Mouse (Mus musculus): Measurements from ENCODE around the gene Atp1a1.

The Atp1a1 gene

DNA sequence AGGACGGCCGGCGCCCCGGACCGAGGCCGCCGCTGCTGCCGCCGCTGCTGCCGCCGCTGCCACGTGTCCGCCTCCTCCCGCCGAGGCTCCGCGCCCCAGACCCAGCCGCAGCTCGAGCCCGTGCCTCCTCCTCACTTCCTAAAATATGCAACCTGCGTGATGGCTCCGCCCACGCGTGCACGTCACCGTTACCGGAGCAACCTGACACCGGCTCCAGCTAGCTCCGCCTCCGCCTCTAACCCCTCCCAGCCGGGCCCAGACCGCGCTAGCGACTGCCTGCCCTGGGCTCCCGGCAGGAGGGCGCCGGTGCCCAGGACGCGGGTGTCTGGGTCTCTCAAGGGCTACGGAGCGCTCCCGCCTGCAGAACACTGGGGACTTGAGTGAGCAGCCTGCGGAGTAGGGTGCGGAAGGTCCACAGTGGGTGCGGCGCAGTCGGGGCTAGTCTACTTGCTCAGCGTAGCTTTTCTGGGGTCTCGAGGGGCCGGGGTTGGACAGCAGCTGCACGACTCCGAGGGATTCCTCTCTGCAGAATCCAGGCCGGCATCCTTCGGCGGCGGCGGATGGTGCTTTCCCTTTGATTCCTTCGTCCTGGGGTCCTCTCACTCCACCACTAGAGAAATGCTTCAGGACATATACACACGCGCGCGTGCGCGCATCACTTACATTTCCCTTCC, at the start of gene Atp1a1:
Gene Atp1a1, minus strand, starts transcription at position 135 of the 674 bp plus-strand sequence.
- DNase-seq: peak; percentile 99

DNA sequence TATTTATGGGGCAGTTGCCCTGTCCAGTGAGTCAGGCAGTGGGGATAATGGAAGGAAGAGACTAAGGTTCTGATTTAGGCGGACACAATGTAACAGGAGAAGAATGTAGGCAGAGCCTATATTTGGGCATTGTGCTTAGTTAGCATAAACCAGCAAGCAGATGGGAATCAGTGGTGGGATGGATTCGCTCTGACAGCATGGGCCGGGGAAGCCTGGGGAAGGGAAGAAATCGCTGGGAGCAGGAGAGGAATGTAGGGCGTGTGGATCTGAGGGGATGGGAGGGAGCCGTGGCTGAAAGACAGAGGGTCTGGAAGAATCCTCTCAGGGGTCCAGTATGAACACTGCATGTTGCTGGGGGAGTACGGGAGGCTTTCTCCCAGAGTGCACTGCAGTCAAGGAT, 49.0 kb upstream of the Atp1a1 start:
- peak; percentile 71 to 73 for DNase-seq

DNA sequence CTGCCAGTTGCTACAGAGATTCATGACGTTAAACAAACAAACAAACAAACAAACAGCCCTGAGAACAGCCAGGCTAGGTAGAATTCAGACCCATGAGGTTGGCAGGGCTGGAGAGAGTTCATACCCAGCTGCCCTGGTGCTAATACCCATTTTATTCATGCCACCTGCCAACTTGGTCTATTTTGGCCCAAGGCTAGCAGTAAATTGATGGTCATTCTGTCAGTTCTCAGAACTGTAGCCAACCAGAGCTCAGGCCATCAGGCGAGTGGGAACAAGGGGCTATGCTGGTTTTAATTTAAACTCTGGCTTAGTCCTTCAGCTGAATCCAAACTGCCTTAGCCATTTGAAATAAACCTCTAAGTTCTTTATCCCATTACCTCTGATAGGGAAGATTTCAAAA, 48.5 kb upstream of the Atp1a1 start:
- peak; percentile 55 to 64 for DNase-seq

DNA sequence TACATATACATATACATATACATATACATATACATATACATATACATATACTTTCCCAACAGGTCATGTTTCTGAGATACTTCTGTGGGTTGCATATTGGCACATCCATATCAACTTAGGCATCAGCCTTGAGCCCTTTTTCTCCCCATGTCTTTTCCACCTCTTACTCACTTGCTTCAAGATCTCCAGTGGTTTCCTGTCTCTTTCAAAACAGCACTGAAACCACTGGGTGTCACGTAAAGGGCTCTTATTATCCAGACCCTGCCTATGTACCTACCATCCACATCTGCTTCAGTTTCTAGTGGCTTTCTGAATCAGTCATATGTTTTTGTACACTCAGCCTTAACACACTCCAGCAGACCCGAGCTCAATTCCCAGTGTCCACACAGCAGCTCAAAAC, 45.8 kb upstream of the Atp1a1 start:
- DNase-seq: no peak

DNA sequence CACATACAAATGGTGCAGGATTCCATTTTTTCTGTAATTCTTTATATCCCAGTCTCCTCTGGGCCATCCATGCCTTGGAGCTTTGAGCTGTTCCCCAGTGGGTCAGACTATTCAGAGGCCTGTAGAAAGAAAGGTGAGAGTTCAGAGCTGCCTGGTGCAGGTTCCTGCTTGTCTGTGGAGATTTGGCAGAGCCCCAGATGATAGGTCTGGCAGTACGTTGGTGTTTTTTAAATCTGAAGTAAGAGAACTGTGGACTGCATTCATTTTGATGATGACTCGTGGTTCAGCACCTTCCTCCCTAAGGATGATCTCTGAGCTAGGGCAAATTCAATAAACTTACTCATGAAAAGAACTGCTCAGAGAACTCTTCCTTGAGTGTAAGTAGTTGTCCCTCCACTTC, 44.8 kb upstream of the Atp1a1 start:
- DNase-seq: no peak

DNA sequence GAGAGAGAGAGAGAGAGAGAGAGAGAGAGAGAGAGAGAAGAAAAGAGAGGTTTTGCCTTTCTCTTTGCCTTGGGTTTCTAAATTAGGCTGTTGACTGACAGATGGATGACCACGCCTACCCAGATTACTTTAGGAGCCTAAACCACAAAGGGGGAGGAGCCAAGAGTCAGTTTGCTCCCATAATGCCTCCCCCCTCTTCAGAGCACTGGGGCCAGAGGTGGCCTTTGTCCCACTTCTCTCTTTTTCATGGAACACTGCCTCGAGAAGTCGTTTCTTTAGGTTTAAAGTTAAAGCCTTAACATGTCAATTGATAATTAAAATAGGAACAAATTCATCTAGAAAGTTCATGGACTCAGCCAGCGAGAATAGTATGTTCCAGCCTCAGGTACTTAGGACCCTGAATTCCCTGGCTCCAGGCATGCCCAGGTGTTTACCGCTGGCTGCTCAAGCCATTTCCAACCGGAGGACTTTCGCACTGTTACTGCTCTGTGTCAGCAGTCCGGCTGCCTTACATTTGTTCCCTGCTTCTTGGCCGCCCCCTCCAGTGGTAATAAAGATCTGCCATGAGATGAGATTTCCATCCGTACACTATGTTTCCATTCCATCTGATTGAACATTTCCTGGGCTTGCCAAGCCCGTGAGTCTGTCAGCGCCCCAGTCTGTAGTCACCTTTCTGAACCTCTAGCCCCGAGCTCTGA, 43.8 kb upstream of the Atp1a1 start:
- no peak for DNase-seq

DNA sequence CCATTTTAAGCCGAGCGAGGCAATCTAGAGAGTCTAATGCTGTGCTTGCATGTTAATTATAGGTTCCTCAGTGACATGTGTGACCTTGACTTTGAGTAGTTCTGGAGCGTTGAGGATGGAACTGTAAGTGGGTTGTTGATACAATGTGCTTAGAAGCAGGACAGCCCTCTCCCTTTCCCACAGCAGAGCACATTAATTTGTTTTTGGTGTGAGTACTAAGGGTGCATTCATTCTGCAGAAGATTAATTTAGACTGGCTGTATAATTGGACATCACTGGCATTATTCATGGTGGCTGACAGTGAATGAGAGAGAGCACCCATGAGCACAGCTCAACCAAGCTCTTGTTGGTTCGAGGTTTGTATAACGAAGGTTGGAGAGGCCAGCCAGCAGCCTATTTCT, 42.3 kb upstream of the Atp1a1 start:
- no peak for DNase-seq

DNA sequence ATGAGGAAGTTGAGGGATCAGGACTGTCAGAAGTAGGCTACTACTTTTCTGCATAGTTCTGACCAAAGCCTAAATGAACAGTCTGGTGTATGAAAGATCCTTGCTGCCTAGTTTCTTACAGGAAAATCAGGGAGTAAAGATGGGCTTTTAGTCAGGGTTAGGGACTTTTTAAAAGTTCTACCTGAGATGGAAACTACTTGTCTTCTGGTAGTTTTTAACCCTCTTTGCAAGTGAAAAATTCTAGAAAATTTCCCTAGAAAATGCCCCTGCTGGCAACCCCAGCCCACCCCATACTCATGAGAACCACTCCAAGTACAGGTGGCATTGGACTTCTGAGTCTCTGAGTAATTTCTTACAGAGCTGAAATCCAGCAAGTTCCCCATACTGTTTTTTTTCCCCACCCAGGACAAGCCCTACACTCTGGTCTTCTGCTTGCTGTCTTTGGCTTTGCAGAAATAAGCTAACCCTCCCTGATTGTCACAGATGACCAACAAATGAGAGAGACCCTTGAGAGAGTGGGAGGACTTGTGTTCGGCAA, 41.2 kb upstream of the Atp1a1 start:
- no peak for DNase-seq

DNA sequence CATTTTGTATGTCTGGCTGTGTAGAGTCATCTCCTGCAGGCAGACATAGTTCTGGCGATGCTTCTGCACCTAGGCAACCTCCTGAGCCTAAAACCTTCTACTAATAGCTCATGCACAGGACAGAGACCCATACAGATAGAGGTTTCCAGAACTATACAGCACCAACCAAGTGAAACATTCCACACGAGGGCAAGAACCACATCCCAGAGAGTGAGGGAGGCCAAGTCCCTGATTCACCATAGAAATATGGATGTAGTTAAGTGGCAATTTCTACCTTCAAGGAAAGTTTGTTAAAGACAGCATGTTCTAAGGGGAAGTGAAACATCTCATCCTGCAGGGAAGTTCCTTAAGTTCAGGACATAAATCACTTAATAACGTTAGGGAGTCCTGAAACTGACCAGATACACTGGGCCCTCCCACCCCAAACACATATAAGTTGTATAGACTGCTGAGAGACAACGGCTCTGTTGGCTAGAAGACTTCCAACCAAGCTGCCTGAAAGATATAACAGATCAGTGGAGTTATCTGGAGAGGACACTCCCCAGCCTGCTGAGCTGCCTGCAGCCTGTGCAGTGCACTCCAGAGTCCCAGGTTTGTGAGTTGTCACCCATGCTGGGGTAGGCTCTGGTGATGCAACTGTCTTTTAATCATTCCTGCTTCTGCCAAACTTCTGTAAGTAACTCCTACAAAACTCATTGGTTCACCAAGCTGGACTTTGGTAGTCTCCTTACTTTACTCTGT, 39.7 kb upstream of the Atp1a1 start:
- DNase-seq: no peak

DNA sequence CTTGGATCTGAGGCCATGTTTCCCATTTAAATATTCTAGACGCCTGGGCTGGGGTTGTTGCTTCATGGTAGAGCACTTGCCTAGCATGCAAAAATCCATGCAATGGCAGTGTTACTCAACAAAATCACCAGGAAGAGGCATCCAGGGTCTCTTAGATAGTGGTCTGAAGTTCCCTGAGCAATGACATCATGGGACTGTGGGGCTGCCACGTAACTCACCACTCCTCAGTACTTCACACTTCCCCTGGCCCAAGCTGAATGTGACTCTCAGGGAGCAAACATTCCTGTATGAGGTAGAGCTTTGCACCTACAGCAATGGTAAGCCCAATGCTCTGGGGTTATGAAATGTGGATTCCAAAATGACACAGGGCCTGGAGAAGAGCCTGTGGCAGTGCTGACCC, 38.8 kb upstream of the Atp1a1 start:
- DNase-seq: no peak

DNA sequence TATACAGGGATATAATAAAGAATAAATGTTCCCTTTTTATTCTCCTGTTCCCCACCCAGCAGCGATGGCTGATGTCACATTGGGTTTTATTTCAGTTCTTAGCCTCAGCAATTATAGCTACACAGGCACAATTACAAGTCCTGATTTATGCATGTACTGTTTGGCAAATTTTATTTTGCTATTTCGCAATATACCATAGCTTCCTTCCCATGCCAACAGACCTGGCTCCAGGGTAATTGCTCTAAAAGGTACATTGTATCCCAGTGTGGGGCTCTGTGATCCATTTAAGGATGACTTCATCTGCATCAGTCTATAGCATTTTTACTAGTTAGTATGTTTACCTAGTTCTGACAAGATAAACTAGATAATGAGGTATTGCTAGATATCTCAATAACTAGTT, 33.7 kb upstream of the Atp1a1 start:
- no peak for DNase-seq

DNA sequence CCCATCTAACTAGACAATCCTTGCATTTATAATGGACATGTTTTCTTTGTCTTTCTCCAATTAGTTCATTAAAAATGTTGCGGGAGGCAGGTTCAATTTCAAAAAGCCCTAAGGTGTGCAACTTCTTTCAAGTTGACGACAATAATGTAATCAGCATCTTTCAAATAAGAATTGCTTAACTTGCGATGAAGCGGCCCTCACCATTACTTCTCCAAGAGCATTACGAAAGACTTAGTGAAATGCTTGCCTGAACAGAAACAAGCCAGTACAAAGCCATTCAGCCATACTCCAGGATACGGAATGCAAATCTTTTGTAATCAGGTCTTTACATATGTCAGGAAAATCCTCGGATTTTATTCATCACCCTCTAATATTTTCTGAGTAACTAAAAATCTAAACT, 32.0 kb upstream of the Atp1a1 start:
- no peak for DNase-seq

DNA sequence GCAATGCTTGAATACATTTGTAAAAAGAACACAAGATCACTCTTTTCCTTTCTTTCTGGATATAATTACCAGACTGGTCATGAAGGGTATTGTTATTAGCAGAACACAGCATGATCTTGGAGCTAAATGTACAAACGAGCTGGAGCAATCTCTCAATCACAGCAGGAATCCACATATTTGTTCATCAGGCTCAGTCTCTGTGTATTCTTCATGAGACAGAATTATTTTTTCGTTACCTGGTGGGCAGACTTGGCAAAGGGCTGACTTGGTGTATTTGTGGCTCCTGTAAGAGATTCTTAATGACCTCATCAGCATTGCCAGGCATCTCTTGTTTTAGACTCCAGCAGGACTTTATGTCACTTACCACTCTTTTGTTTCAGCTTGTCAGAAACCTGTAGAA, 31.6 kb upstream of the Atp1a1 start:
- DNase-seq: peak; percentile 43 to 52

DNA sequence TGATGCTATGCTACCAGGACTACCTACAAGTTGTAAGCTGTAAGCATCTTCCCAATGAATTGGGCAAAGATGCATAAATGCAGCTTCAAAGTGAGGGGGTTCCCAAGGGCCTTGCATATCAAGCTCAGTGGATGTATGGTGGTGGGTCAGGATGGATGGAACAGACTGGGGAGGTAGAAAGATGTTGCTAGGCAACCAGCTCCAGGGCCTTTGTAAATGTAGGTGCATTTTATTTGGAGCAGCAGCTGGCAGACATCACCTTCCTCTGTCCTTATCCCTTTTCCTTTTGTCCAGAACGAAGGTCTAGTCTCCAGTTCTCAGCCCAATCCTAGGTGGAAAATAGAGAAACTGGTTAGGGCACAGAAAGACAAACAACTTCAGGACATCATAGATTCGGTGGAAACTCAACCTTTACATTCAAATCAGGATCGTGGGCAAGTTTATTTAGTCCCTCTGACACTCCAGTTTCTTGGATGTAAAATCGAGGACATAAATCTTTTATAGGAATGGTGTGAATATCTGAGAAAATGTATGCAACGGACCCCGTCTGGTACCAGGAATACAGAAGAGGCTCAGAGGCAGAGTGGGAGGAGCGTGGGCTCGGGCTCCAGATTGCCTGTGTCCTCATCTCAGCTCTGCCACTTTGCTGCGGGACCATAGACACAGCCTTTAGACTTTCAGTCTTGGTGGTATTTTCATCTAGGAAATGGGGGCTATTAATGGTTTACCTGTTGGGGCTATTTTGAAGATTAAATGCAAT, 29.8 kb upstream of the Atp1a1 start:
- DNase-seq: no peak

DNA sequence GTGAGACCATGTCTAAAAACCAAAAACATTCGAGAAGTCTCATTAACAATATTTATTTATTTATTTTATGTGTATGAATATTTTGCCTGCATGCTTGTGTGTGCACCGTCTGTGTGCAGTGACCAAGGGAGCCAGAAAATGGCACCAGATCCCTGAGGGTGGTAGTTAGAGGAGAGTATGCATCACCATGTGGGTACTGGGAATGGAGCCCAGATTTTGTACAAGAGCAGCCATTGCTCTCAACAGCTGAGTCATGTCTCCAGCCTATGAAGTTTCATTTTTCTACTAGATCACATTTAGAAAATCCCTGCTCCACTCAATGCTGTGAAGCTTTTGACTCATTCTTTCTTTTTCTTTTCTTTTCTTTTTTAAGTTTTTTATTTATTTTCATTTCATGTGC, 23.8 kb upstream of the Atp1a1 start:
- no peak for DNase-seq

DNA sequence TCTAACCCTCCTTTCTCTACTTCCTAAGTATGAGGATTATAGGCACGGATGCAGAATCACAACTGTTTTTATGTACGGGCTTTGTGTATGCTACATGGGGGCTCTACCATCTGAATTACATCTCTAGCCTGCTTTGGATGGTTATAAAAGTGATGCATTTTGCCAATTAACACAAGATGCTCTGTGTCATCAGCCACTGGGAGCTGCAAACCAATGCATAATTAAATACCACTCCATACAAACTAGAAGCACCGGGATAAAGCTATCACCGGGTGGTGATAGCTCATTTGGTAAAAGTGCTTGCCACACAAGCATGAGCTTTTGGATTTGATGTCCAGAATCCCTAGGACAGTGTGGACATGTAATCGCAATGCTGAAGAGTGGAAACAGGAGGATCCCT, 19.8 kb upstream of the Atp1a1 start:
- no peak for DNase-seq

DNA sequence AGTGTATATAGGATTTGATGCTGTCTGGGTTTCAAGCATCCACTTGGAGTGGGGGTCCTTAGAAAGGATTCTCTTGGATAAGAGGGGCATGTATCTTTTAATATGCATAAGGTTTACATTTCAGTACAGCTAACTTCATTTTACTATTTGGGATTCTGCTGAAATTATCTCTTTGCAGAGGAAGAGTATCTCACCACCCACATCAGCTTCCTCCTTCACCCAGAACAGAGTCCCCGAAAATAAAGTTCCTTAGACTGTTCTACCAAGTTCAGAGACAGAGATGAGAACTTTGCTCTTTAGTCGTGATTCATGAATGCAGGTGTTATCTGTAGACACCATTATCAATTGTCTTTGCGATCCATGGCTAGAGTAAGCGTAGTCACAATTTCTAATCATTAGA, 14.5 kb upstream of the Atp1a1 start:
- no peak for DNase-seq

DNA sequence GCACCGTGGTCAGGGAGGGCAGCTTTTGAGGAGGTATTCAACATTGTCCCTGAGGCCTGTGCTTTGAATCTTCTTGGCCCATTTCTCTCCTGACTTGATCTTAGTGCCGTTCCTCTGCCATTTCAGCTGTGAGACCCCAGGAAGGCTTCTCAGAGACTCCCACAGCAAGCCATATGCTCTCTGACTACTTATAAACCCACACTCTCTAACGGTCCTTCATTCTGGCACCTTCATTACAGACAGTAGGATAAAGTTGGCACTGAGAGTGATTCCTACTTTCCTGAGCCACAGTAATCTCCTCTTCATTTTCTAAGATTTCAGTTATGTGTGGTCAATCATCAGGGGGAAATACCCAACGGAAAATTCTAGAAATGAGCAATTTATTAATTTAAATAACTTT, 14.0 kb upstream of the Atp1a1 start:
- DNase-seq: no peak

DNA sequence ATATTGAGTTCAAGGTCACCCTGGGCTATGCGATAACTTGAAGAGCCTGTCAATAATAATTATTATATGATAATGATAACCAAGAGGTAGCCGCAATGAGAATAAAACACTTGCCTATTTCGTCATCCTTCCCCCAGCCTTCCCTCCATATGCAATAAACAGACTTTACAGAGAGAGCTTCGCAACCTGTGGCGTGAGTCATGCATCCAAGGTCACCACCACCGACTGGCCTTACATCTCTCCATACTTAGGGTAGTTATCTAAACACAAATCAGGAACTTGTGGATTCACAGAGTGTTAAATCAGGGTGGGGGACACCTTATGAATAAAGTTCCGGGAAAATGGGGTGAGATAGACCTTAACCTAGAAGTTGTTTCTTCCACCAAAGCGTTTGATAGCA, 13.0 kb upstream of the Atp1a1 start:
- no peak for DNase-seq

DNA sequence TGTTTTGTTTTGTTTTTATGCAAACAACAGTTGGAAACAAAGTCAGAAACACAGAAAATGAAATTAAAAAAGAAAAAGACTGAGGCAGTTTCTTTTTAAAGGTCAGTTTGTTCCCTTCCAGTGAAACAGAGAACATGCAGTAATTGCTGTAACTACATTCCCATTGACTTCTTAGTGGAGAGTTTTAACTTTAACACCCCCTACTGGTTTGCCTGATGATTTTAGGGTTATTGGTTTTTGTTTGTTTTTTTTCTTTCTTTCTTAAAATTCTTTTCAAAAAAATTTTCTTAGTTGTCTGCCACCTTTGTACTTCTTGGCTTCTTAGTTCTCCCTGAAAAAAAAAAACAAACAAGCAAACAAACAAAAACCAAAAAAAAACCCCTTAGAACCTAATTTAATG, 12.5 kb upstream of the Atp1a1 start:
- DNase-seq: no peak

DNA sequence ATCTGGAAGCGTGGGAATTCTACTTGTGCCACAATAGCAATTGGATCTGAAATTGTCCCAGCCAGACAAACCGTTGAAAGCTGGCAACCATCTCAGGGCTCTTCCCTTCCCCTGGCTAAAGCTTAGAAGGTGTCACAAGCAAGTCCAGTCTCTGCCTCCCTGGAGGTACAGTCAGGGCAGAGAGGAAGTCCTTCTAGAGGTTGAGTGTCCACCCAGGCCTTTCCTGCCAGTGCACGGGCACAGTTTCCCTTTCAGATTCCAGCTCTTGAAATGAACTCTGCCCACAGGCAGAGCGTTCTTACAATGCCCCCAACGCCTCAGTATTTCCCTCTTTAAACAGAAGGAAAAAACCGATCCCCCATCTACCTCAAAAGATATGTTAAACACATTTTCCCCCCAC, 11.4 kb upstream of the Atp1a1 start:
- DNase-seq: no peak

DNA sequence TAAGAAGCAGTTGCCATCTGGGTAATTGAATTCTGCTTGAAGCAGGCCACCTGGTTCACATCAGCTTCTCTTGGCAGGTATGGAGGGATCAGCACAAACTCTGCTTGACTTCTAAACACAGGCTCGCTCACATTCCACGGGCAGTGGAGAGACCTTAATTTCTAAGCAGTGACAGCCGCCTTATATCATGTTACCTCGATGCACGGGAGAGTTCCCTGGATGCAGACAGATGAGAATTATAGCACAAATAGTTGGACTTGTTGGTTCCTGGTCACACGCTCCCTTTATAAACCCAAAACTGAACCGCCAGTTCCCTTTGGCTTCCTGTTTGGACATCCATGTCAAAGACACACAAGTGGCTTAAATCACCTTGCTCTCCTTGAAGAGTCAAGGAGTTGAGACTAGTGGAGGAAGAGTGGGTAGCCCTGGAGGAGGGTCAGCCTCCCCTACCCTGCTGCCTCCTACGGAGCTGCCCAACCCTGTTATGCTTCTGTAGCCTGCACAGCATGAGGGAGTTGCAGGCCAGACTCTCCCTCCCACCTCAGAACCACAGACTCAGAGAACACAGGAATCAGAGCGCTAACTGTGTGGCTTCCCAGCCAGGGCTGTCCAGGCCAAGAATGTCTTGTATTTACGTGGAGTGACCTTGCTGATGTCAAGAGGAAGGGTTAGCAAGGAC, 7.5 kb upstream of the Atp1a1 start:
- no peak for DNase-seq

Measured in cerebellum, postnatal 25 days (tissue).